Mouse (Mus musculus) testis, postnatal 14 days (tissue): ENCODE results near the gene Mreg.

Experiments used
- DNase-seq: peaks from one replicate; pipeline ENCODE4 v3.0.0; 2021; ENCODE audit warnings: low spot score

Gene Mreg

GRCm38 (mm10) chr1:72226887-72227481 is 14.9 kb upstream of the Mreg start:
- no peak for DNase-seq

- DNase-seq, result peak; percentile 68
Observed at GRCm38 (mm10) chr1:72226172-72226886, 14.2 kb upstream of the Mreg start.

GRCm38 (mm10) chr1:72225720-72226171 is 13.6 kb upstream of the Mreg start:
- peak; percentile 89 for DNase-seq

DNA sequence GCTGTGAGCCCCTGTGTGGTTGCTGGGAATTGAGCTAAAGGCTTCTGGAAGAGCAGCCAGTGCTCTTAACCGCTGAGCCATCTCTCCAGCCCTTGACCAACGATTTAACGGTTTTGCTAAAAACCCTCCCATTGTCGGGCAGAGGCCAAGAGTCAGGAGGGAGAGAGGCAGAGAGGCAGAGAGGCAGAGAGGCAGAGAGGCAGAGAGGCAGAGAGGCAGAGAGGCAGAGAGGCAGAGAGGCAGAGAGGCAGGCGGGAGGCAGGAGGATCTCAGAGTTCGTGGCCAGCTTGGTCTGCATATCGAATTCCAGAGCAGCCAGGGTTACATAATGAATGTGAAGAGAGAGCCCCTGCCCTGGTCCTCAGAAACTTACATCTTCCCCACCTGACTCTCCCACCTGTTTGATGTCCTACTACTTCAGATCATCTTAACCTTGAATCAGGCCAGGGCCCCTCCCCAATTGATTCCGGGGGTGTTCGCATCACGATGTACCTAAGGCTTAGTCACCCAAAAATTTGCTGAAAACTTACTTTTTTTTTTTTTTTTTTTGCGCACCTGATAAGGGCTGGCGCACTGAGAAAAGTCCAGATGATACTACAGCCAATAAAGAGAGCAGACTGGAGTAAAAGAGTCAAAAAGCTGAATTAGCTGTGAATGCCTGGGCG is 13.1 kb upstream of the Mreg start:
- DNase-seq, result no peak

DNA sequence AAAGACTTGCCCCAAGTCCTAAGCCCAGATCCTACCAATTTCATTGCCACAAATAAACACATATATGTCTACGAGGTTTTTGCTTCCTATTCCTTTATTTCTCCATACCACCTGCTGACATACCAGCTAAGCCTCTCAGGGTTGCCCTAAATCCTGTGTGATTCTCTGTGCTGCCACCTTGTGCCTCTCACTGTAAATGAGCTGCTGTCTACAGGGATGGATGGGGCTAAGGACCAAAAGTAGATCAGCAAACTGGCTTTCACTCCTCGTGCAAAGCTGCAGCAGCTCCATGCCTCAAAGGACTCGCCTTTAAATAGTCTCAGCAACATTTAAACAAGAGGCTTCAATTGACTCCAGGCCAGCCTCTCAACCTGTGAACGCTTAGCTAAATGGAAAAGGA is 7.9 kb upstream of the Mreg start:
- DNase-seq, result no peak

GRCm38 (mm10) chr1:72219116-72219515 is 7.0 kb upstream of the Mreg start:
- no peak for DNase-seq

- no peak for DNase-seq
Observed at GRCm38 (mm10) chr1:72218626-72219025, 6.5 kb upstream of the Mreg start.

DNA sequence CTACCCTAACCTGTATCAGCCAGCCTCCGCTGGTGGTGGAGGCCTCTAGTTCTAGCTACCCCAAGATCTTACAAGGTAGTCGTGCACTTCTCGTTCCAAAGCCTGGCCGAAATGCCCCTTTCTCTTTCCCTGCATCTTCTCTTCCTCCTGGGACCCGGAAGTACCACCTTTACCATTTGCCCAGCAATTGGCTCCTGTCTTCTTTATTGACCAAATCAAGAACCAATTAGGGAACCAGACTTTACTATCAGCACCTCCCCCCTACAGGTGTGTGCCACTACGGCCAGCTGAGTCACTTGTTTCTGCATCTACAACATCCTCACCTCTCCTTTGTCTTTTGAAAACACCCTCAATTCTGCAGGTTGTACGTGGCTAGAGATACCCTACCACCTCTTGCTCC is 4.7 kb upstream of the Mreg start:
- DNase-seq, result no peak

DNA sequence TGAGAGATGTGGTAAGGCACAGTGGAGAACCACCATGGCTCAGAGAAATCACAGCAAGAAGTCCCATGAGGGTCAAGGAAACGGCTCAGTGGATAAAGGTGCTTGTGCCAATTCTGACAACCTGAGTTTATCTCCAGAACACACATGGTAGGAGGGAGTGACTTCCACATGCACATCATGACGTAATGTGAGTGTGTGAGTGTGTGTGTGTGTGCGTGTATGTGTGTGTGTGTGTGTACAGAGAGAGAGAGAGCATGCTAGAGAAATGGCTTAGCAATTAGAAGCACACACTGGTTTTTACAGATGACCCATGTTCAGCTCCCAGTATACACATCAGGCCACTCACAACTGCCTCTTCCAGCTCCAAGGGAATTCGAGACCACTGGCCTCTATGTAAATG is 3.1 kb upstream of the Mreg start:
- DNase-seq, result no peak

- no peak for DNase-seq
Observed at GRCm38 (mm10) chr1:72214470-72214961, 2.4 kb upstream of the Mreg start.

DNA sequence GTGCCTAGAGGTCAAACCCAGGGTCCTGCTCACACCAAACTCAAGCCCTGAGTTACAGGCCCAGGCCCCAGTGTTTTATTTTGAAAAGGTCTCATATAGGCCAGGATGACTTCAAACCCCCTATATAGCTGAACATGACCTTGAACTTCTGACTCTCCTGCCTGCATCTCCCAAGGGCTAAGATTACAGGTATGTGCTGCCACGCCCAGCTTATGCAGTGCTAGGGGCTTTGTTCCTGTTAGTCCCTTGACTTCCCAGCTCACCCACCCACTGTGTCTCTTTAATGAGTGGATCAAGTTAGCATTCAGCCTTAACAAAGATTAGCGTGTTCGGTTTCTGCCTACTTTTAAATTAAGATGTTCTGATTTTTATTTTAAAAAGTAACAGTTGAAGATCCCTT is 1.8 kb upstream of the Mreg start:
- no peak for DNase-seq

GRCm38 (mm10) chr1:72210803-72211679 is 1.1 kb downstream of the Mreg start:
- no peak for DNase-seq

DNA sequence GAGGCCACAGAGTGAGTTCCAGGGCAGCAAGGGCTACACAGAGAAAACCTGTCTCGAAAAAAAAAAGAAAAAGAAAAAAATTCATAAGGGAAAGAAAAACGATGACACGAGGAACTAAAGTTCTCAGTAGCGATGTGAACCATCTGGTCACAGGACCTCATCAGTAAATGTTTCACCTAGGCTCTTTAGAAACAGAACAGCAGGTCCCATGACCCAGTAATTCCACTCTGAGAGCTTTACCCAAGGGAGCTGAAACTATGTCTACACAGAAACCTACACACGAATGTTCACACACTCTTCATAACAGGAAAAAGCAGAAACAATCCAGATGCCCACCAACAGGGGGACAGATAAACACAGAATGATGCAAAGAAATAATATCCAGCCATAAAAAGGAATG is 4.0 kb downstream of the Mreg start:
- no peak for DNase-seq

DNA sequence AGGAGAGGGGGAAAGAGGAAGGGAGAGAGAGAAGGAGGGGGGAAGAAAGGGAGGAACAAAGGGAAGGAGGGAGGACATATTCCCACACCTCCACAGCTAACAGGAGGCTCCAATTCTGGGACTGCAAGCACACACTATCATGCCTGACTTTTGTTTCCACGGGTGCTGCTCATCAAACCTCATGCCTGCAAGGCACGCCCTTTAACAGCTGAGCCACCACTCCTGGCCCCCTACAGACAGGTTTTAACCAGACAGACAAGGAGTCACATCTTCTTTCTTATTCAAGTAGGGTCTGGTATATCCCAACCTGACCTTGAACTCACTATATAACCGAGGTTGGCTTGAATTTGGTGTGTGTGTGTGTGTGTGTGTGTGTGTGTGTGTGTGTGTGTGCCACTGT is 7.0 kb downstream of the Mreg start:
- DNase-seq, result no peak

- no peak for DNase-seq
Observed at GRCm38 (mm10) chr1:72203204-72203603, 8.9 kb downstream of the Mreg start.

DNA sequence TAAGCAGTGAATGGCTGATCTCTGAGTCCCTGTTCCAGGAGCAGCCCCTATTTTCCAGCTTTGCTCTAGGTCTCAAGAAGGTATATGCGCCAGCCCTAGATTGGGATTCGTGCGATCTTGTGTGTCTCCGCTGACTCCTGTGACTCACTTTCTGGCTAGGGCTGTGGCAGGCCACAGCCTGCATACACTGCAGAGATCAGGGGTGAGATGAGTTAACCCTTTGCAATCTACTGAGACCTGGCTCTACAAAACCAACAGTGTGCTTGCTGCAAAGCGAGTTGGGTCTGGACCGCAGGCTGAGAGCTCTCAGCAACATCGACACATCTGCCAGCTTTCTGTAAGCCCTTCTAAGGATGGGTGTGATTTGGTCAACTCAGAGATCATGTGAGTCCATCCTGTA is 9.4 kb downstream of the Mreg start:
- DNase-seq, result no peak

DNA sequence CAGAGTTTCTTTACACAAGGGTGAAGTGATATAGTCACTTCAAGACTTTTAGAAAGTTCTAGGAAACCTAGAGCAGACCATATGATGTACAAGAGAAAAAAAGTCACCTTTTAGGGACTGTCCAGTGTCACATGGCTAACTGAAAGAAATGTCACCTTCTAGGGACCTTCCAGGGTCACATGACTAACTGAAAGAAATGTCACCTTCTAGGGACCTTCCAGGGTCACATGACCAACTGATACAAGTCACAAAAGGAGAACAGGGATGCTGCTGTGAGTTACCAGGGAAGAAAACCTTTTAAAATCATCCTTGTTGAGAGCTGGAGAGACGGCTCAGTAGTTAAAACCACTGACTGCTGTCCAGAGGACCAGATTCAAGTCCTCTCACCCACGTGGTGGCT is 10.0 kb downstream of the Mreg start:
- DNase-seq, result no peak

DNA sequence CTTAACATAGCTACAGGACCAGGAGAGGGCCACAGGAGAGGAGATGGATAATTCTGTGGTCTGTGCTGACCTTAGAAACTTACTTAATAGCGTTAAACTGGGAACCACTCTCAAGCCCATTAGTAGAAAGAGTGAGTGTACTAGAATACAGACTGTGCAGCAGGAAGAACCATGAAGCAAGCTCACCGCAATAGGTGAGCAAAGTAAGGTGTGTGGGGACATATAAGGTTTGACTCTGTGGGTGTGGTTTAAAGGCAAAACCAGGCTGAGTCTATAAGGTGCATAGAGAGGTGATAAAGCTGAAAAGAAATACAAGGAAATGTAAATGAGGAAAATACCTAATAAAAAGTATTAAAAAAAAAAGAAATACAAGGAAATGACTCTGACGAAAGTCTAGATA is 11.0 kb downstream of the Mreg start:
- DNase-seq, result no peak

- no peak for DNase-seq
Observed at GRCm38 (mm10) chr1:72198142-72198806, 13.8 kb downstream of the Mreg start.

DNA sequence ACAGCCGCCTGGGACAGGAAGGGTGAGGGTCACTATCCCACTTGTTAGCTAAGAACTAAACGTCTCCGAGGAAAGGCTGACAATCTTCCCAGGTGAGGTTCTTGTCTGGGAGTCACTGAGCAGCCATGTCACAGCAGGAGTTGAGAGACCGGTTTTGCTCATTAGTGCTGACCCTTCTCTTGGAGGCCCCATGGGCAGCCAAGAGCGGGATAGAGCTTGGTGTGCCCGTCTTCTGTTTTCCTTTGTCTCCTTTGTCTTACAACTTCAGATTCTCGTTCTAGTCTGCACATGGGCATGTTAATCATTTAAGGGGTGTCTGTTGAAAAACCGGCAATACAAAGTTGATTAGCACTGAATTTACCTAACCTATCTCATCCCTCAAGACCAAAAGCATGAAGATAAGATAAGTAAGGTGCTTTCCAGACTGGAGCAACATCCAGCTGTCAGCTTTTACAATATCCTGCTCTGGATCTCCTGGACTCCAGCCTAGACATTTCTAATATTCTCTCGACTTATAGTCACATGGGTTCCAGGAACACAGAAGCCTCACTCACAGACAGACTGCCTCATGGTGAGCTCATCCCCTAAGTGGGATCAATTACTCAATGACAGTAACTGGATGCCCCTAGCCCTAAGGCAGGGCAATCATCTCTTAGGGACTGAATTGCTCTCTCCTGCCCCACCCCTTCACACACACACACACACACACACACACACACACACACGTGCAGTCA is 15.3 kb downstream of the Mreg start:
- DNase-seq, result no peak

DNA sequence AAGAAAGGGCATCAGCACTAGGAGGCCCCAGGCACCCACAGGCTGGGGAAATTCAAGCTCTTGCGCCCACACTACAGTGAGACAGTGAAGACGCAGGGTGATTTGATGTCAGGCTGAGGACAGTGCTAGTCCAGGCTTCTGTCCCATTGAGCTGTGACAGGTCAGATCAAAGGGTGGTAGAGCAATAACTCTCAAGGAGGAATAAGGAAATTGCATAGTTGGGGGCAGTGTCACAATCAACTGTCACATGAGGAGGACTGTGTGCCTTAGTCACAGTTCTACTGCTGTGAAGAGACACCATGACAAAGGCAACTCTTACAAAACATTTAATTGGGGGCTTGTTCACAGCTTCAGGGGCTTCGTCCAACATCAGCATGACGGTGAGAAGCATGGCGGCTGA is 16.0 kb downstream of the Mreg start:
- no peak for DNase-seq
